In genomic region chr5:8660738-8661151, GRCm38 (mm10) we compare ENCODE assay signal across 8 mouse cellular contexts. TPM values are rescaled to one million over a fixed set of nuclear protein-coding genes. Genes with fewer than 3 reads are reported as not detected.
DNase-seq lines count a peak whose midpoint lies in the region; ATAC-seq and TF ChIP-seq lines count a peak whose summit lies in the region.

No protein-coding gene starts in this region.

- H3K4me1 ChIP-seq in lung, postnatal 0 days (ENCODE audit: insufficient read depth, low read depth, low read length), result no peaks in the 10 kb centered on the region
- H3K4me1 ChIP-seq in forebrain, embryonic 15.5 days, result peaks cover 7% of the 10 kb centered on the region
- no peaks in the 10 kb centered on the region for H3K4me1 ChIP-seq in liver, embryonic 12.5 days
- H3K4me1 ChIP-seq in stomach, embryonic 15.5 days, result no peaks in the 10 kb centered on the region

- H3K27me3 ChIP-seq in lung, postnatal 0 days (replicated peaks; ENCODE audit: insufficient read depth, low read length), result no peaks in the 10 kb centered on the region
- no peaks in the 10 kb centered on the region for H3K27me3 ChIP-seq in forebrain, embryonic 15.5 days
- H3K27me3 ChIP-seq in liver, embryonic 12.5 days (replicated peaks), result peaks cover 12% of the 10 kb centered on the region
- H3K27me3 ChIP-seq in stomach, embryonic 15.5 days (replicated peaks), result no peaks in the 10 kb centered on the region

- WGBS in lung, postnatal 0 days, result 79% methylated on average over 10 of the region's 10 CpGs
- WGBS in forebrain, embryonic 15.5 days, result 67% methylated on average over 10 of the region's 10 CpGs
- WGBS in liver, embryonic 12.5 days (ENCODE audit: insufficient replicate concordance), result 64% methylated on average over 10 of the region's 10 CpGs
- WGBS in stomach, embryonic 15.5 days, result 61% methylated on average over 10 of the region's 10 CpGs

- H3K4me2 ChIP-seq in lung, postnatal 0 days (replicated peaks; ENCODE audit: low read depth, low read length), result peak overlapping the region; percentile 68
- peak overlapping the region; percentile 81 for H3K4me2 ChIP-seq in forebrain, embryonic 15.5 days (replicated peaks)
- peak overlapping the region; percentile 63 for H3K4me2 ChIP-seq in liver, embryonic 12.5 days
- H3K4me2 ChIP-seq in stomach, embryonic 15.5 days, result peak overlapping the region; percentile 86

- H3K27ac ChIP-seq in lung, postnatal 0 days (ENCODE audit: low read length), result no peak overlapping the region
- H3K27ac ChIP-seq in forebrain, embryonic 15.5 days (replicated peaks), result no peak overlapping the region
- no peak overlapping the region for H3K27ac ChIP-seq in liver, embryonic 12.5 days
- no peak overlapping the region for H3K27ac ChIP-seq in stomach, embryonic 15.5 days

- H3K9me3 ChIP-seq in lung, postnatal 0 days (ENCODE audit: low read length), result no peaks in the 10 kb centered on the region
- no peaks in the 10 kb centered on the region for H3K9me3 ChIP-seq in forebrain, embryonic 15.5 days
- H3K9me3 ChIP-seq in liver, embryonic 12.5 days (replicated peaks), result no peaks in the 10 kb centered on the region
- H3K9me3 ChIP-seq in stomach, embryonic 15.5 days, result no peaks in the 10 kb centered on the region

- no peak overlapping the region for H3K9ac ChIP-seq in lung, postnatal 0 days (replicated peaks; ENCODE audit: low read depth)
- no peak overlapping the region for H3K9ac ChIP-seq in forebrain, embryonic 15.5 days (replicated peaks)
- no peak overlapping the region for H3K9ac ChIP-seq in liver, embryonic 12.5 days
- no peak overlapping the region for H3K9ac ChIP-seq in stomach, embryonic 15.5 days

- H3K36me3 ChIP-seq in lung, postnatal 0 days (ENCODE audit: insufficient read depth, low read length), result no peaks in the 10 kb centered on the region
- no peaks in the 10 kb centered on the region for H3K36me3 ChIP-seq in forebrain, embryonic 15.5 days
- H3K36me3 ChIP-seq in liver, embryonic 12.5 days, result no peaks in the 10 kb centered on the region
- no peaks in the 10 kb centered on the region for H3K36me3 ChIP-seq in stomach, embryonic 15.5 days

- no peak for TF ChIP-seq CTCF in lung, postnatal 0 days (IDR thresholded peaks at IDR 0.05)

- DNase-seq in lung, postnatal 0 days (ENCODE audit: low spot score), result no peak
- DNase-seq in lung, postnatal 4 days, result no peak
- DNase-seq in thymus, postnatal 14 days, result no peak
- DNase-seq in adipocyte (ENCODE audit: low spot score), result no peak
- no peak for DNase-seq in cerebellum, adult 11-12 months

- peak overlapping the region; percentile 29; the same call in 1 of the 2 replicates for H3K4me3 ChIP-seq in lung, postnatal 0 days (ENCODE audit: low read depth, low read length)
- peak overlapping the region; percentile 41 for H3K4me3 ChIP-seq in forebrain, embryonic 15.5 days
- H3K4me3 ChIP-seq in liver, embryonic 12.5 days, result peak overlapping the region; percentile 44; the same call in 1 of the 2 replicates
- peak overlapping the region; percentile 46 for H3K4me3 ChIP-seq in stomach, embryonic 15.5 days (replicated peaks)

- ATAC-seq in lung, postnatal 0 days, result no peak
- ATAC-seq in forebrain, embryonic 15.5 days (replicated peaks), result no peak
- no peak for ATAC-seq in liver, embryonic 12.5 days
- peak; percentile 31; the same call in 1 of the 2 replicates for ATAC-seq in stomach, embryonic 15.5 days (ENCODE audit: insufficient read depth, low FRiP score, low read depth)

- TF ChIP-seq EP300 in lung, postnatal 0 days (IDR thresholded peaks at IDR 0.05), result no peak

RNA-seq across cellular contexts. Expression of gene Abcb1a, which starts 0.9 kb away (rescaled TPM):
- polyA plus RNA-seq in lung, postnatal 0 days (2015; fragmentation: Nextera tagmentation; extraction: Ambion mirVana), result 3.7 and 4.7 TPM in 2 replicates
- polyA plus RNA-seq in forebrain, embryonic 15.5 days (2015; fragmentation: Nextera tagmentation; extraction: Ambion mirVana), result 0.98 and 1.4 TPM in 2 replicates
- 0.26 and 0.27 TPM in 2 replicates for polyA plus RNA-seq in liver, embryonic 12.5 days (2016; fragmentation: Nextera tagmentation; extraction: Ambion mirVana)
- 1.9 and 2.0 TPM in 2 replicates for polyA plus RNA-seq in stomach, embryonic 15.5 days (2015; fragmentation: Nextera tagmentation; extraction: Ambion mirVana)

RNA-seq across cellular contexts. Expression of gene Rundc3b, which starts 38.0 kb away (rescaled TPM):
- 0.52 and 0.58 TPM in 2 replicates for polyA plus RNA-seq in lung, postnatal 0 days (2015; fragmentation: Nextera tagmentation; extraction: Ambion mirVana)
- polyA plus RNA-seq in forebrain, embryonic 15.5 days (2015; fragmentation: Nextera tagmentation; extraction: Ambion mirVana), result 31.1 and 33.7 TPM in 2 replicates
- polyA plus RNA-seq in liver, embryonic 12.5 days (2016; fragmentation: Nextera tagmentation; extraction: Ambion mirVana), result 0.39 and 0.41 TPM in 2 replicates
- polyA plus RNA-seq in stomach, embryonic 15.5 days (2015; fragmentation: Nextera tagmentation; extraction: Ambion mirVana), result 3.1 and 3.7 TPM in 2 replicates
